Comparison of ENCODE assay signal across 15 mouse cellular contexts in the genomic region with DNA sequence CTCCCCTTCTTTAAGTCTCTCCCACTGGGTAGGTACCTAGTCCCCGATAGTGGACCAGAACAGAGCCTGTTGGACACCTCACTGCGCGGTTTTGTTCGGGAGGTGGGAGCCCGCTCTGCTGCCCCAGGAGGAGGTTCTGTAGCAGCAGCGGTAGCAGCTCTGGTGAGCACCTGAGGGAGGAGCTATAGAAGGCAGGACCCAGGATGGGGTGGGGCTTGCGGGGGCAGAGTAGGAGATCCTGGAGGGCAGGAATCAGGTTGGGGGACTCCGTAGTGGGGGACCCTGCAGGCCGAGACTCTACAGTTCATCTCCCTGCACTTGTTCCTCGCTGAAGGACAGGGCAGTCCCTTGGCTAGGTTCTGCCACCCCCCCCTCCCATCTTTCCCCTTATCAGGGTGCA. TPM values are rescaled to one million over a fixed set of nuclear protein-coding genes. Genes with fewer than 3 reads are reported as not detected.
A peak's percentile ranks its signal among the peaks of the same experiment; 100 is the strongest.
DNase-seq lines count a peak whose midpoint lies in the region; ATAC-seq lines count a peak whose summit lies in the region.
"Had no signal": no experiment of that assay in that cellular context is flagged by ENCODE, and none has a peak within 500 bp of the region (broad histone marks: within the 10 kb centered on the region; RNA-seq: fewer than 3 reads in every experiment).

No protein-coding gene starts in this region.

- intact Hi-C loops in heart, postnatal 10 days (cut with DNase I): no loop called here

- 11% methylated on average over 10 of the region's 10 CpGs for WGBS in heart, embryonic 16.5 days
- WGBS in embryonic facial prominence, embryonic 11.5 days: 12% methylated on average over 10 of the region's 10 CpGs
- 12% methylated on average over 10 of the region's 10 CpGs for WGBS in forebrain, embryonic 16.5 days
- WGBS in limb, embryonic 15.5 days: 12% methylated on average over 10 of the region's 10 CpGs

- H3K4me2 ChIP-seq in heart, embryonic 16.5 days (ENCODE audit: low read depth, low read length): peak overlapping the region; percentile 49
- peak overlapping the region; percentile 29 for H3K4me2 ChIP-seq in embryonic facial prominence, embryonic 11.5 days (ENCODE audit: low read depth, low read length)
- H3K4me2 ChIP-seq in forebrain, embryonic 16.5 days (ENCODE audit: low read length): 0 out of 2 replicates have a peak overlapping the region, but pooled peaks have one; percentile 28
- H3K4me2 ChIP-seq in limb, embryonic 15.5 days: peak overlapping the region; percentile 38

- peak; percentile 40; the same call in 1 of the 2 replicates for ATAC-seq in heart, embryonic 16.5 days (replicated peaks; ENCODE audit: extremely low read depth, insufficient read depth, low FRiP score)
- no peak for ATAC-seq in embryonic facial prominence, embryonic 11.5 days (replicated peaks; ENCODE audit: insufficient number of reproducible peaks, low FRiP score, low TSS enrichment, low read depth)
- ATAC-seq in forebrain, embryonic 16.5 days: no peak
- no peak for ATAC-seq in limb, embryonic 15.5 days (ENCODE audit: insufficient number of reproducible peaks, low FRiP score, low TSS enrichment, low read depth)
- ATAC-seq in megakaryocyte, adult 5-6 weeks (ENCODE audit: poor library complexity, severe bottlenecking): no peak
- ATAC-seq: activated CD4-positive, CD25-positive, alpha-beta regulatory T cell, adult 4 months had no signal

- peak overlapping the region; percentile 25 for H3K4me3 ChIP-seq in heart, embryonic 16.5 days (ENCODE audit: low read length)
- H3K4me3 ChIP-seq in embryonic facial prominence, embryonic 11.5 days (ENCODE audit: low read depth, low read length): peak overlapping the region; percentile 15; the same call in 1 of the 2 replicates
- H3K4me3 ChIP-seq in forebrain, embryonic 16.5 days (replicated peaks; ENCODE audit: low read length): 0 out of 2 replicates have a peak overlapping the region, but pooled peaks have one; percentile 6
- 0 out of 2 replicates have a peak overlapping the region, but pooled peaks have one; percentile 14 for H3K4me3 ChIP-seq in limb, embryonic 15.5 days
- H3K4me3 ChIP-seq: myocyte had no signal

- peaks cover 12% of the 10 kb centered on the region for H3K4me1 ChIP-seq in heart, embryonic 16.5 days (ENCODE audit: control insufficient read depth, insufficient read depth, low read length)
- no peaks in the 10 kb centered on the region for H3K4me1 ChIP-seq in embryonic facial prominence, embryonic 11.5 days (ENCODE audit: control insufficient read depth, insufficient read depth, low read length)
- H3K4me1 ChIP-seq in forebrain, embryonic 16.5 days (replicated peaks; ENCODE audit: control insufficient read depth, insufficient read depth, low read length): no peaks in the 10 kb centered on the region
- H3K4me1 ChIP-seq in limb, embryonic 15.5 days: 0 out of 2 replicates have a peak, but pooled peaks cover 6% of the 10 kb centered on the region

- H3K36me3 ChIP-seq in heart, embryonic 16.5 days (ENCODE audit: control insufficient read depth, insufficient read depth): no peaks in the 10 kb centered on the region
- no peaks in the 10 kb centered on the region for H3K36me3 ChIP-seq in embryonic facial prominence, embryonic 11.5 days (replicated peaks; ENCODE audit: control insufficient read depth, insufficient read depth, low read depth, low read length)
- no peaks in the 10 kb centered on the region for H3K36me3 ChIP-seq in forebrain, embryonic 16.5 days (ENCODE audit: control insufficient read depth, insufficient read depth)
- H3K36me3 ChIP-seq in limb, embryonic 15.5 days: no peaks in the 10 kb centered on the region

- no peaks in the 10 kb centered on the region for H3K27me3 ChIP-seq in heart, embryonic 16.5 days (ENCODE audit: control insufficient read depth, insufficient read depth, low read length)
- no peaks in the 10 kb centered on the region for H3K27me3 ChIP-seq in embryonic facial prominence, embryonic 11.5 days (ENCODE audit: control insufficient read depth, insufficient read depth, low read length)
- H3K27me3 ChIP-seq in forebrain, embryonic 16.5 days (replicated peaks; ENCODE audit: control insufficient read depth, insufficient read depth, low read length): no peaks in the 10 kb centered on the region
- H3K27me3 ChIP-seq in limb, embryonic 15.5 days: no peaks in the 10 kb centered on the region

- H3K9ac ChIP-seq in heart, embryonic 16.5 days (ENCODE audit: low read length): peak overlapping the region; percentile 27
- peak overlapping the region; percentile 28; the same call in 1 of the 2 replicates for H3K9ac ChIP-seq in embryonic facial prominence, embryonic 11.5 days (replicated peaks; ENCODE audit: low read length)
- H3K9ac ChIP-seq in forebrain, embryonic 16.5 days (replicated peaks; ENCODE audit: low read depth, low read length): no peak overlapping the region
- no peak overlapping the region for H3K9ac ChIP-seq in limb, embryonic 15.5 days

- no peak for DNase-seq in heart, postnatal 10 days
- DNase-seq in embryonic facial prominence, embryonic 11.5 days (ENCODE audit: low spot score): no peak
- no peak for DNase-seq in frontal cortex, postnatal 14 days (ENCODE audit: low spot score in 2 of 2)
- DNase-seq in left cerebral cortex, adult 11 months (ENCODE audit: low spot score): no peak
- DNase-seq: right cerebral cortex, postnatal 4 days had no signal

- H3K27ac ChIP-seq in heart, embryonic 16.5 days (ENCODE audit: low read length): peak overlapping the region; percentile 77
- H3K27ac ChIP-seq in embryonic facial prominence, embryonic 11.5 days (replicated peaks; ENCODE audit: low read depth, low read length): no peak overlapping the region
- no peak overlapping the region for H3K27ac ChIP-seq in forebrain, embryonic 16.5 days (ENCODE audit: low read length)
- no peak overlapping the region for H3K27ac ChIP-seq in limb, embryonic 15.5 days

- no peaks in the 10 kb centered on the region for H3K9me3 ChIP-seq in heart, embryonic 16.5 days (replicated peaks; ENCODE audit: control insufficient read depth, low read length)
- no peaks in the 10 kb centered on the region for H3K9me3 ChIP-seq in embryonic facial prominence, embryonic 11.5 days (replicated peaks; ENCODE audit: control insufficient read depth, low read length)
- H3K9me3 ChIP-seq in forebrain, embryonic 16.5 days (ENCODE audit: control insufficient read depth, low read length): no peaks in the 10 kb centered on the region
- H3K9me3 ChIP-seq in limb, embryonic 15.5 days: no peaks in the 10 kb centered on the region

RNA-seq across cellular contexts. Expression of gene Ftcd, which starts 8.7 kb away (rescaled TPM):
- polyA plus RNA-seq in heart, embryonic 16.5 days (2015; fragmentation: Nextera tagmentation; extraction: Ambion mirVana): 3.5 and 4.0 TPM in 2 replicates
- under 1 TPM in 1 of 2 experiments, not detected in 1; 0.45 TPM for total RNA-seq in heart, postnatal 10 days (2021)
- not detected in 2 replicates for polyA plus RNA-seq in embryonic facial prominence, embryonic 11.5 days (2014; fragmentation: Nextera tagmentation; extraction: Ambion mirVana)
- 0.15 TPM in 1 of 2 replicates, not detected in the other for polyA plus RNA-seq in forebrain, embryonic 16.5 days (2015; fragmentation: Nextera tagmentation; extraction: Ambion mirVana)
- 0.12 and 0.14 TPM in 2 replicates for polyA plus RNA-seq in limb, embryonic 15.5 days (2015; fragmentation: Nextera tagmentation; extraction: Ambion mirVana)
- total RNA-seq in megakaryocyte, adult 5-6 weeks (2015): not detected in 2 replicates
- total RNA-seq in megakaryocyte, adult 5-6 weeks (2017): not detected in 2 replicates
- total RNA-seq: CH12.LX; hematopoietic stem cell, adult 5-6 weeks; left cerebral cortex, postnatal 14 days had no signal
- polyA plus RNA-seq: activated CD4-positive, CD25-positive, alpha-beta regulatory T cell, adult 4 months; myocyte; urinary bladder, adult 2 months had no signal

RNA-seq across cellular contexts. Expression of gene Spatc1l, which starts 22.1 kb away (rescaled TPM):
- 0.13 TPM in 1 of 2 replicates, not detected in the other for polyA plus RNA-seq in heart, embryonic 16.5 days (2015; fragmentation: Nextera tagmentation; extraction: Ambion mirVana)
- not detected for total RNA-seq in heart, postnatal 10 days (2021)
- not detected in 2 replicates for polyA plus RNA-seq in embryonic facial prominence, embryonic 11.5 days (2014; fragmentation: Nextera tagmentation; extraction: Ambion mirVana)
- polyA plus RNA-seq in forebrain, embryonic 16.5 days (2015; fragmentation: Nextera tagmentation; extraction: Ambion mirVana): 0.24 TPM in 1 of 2 replicates, not detected in the other
- not detected in 2 replicates for polyA plus RNA-seq in limb, embryonic 15.5 days (2015; fragmentation: Nextera tagmentation; extraction: Ambion mirVana)
- total RNA-seq in megakaryocyte, adult 5-6 weeks (2015): not detected in 2 replicates
- not detected in 2 replicates for total RNA-seq in megakaryocyte, adult 5-6 weeks (2017)
- total RNA-seq: hematopoietic stem cell, adult 5-6 weeks; left cerebral cortex, postnatal 14 days had no signal
- polyA plus RNA-seq: activated CD4-positive, CD25-positive, alpha-beta regulatory T cell, adult 4 months; myocyte had no signal

RNA-seq across cellular contexts. Expression of gene Col6a2, which starts 39.3 kb away (rescaled TPM):
- 100 and 120 TPM in 2 replicates for polyA plus RNA-seq in heart, embryonic 16.5 days (2015; fragmentation: Nextera tagmentation; extraction: Ambion mirVana)
- 100 to 1,000 TPM; 224 to 241 TPM for total RNA-seq in heart, postnatal 10 days (2021)
- polyA plus RNA-seq in embryonic facial prominence, embryonic 11.5 days (2014; fragmentation: Nextera tagmentation; extraction: Ambion mirVana): 14.0 and 15.6 TPM in 2 replicates
- polyA plus RNA-seq in forebrain, embryonic 16.5 days (2015; fragmentation: Nextera tagmentation; extraction: Ambion mirVana): 8.1 and 14.7 TPM in 2 replicates
- polyA plus RNA-seq in limb, embryonic 15.5 days (2015; fragmentation: Nextera tagmentation; extraction: Ambion mirVana): 369 and 451 TPM in 2 replicates
- total RNA-seq in megakaryocyte, adult 5-6 weeks (2015): 0.13 TPM in 1 of 2 replicates, not detected in the other
- total RNA-seq in megakaryocyte, adult 5-6 weeks (2017): not detected in 2 replicates
- total RNA-seq: CH12.LX; hematopoietic stem cell, adult 5-6 weeks had no signal

RNA-seq across cellular contexts. Expression of gene Lss, which starts 52.8 kb away (rescaled TPM):
- 8.0 and 8.2 TPM in 2 replicates for polyA plus RNA-seq in heart, embryonic 16.5 days (2015; fragmentation: Nextera tagmentation; extraction: Ambion mirVana)
- total RNA-seq in heart, postnatal 10 days (2021): 1 to 10 TPM; 6.7 to 8.0 TPM
- polyA plus RNA-seq in embryonic facial prominence, embryonic 11.5 days (2014; fragmentation: Nextera tagmentation; extraction: Ambion mirVana): 26.9 and 36.2 TPM in 2 replicates
- 44.0 and 52.3 TPM in 2 replicates for polyA plus RNA-seq in forebrain, embryonic 16.5 days (2015; fragmentation: Nextera tagmentation; extraction: Ambion mirVana)
- polyA plus RNA-seq in limb, embryonic 15.5 days (2015; fragmentation: Nextera tagmentation; extraction: Ambion mirVana): 35.1 and 37.7 TPM in 2 replicates
- total RNA-seq in megakaryocyte, adult 5-6 weeks (2015): 0.98 and 2.1 TPM in 2 replicates
- total RNA-seq in megakaryocyte, adult 5-6 weeks (2017): 1.7 and 2.5 TPM in 2 replicates

Comparison
In these comparisons a context has a peak if more than half of its experiments do, and no peak if none do; other contexts are left out.
1. H3K9ac ChIP-seq: peak in heart, embryonic 16.5 days (single experiment) and embryonic facial prominence, embryonic 11.5 days (single experiment); none in forebrain, embryonic 16.5 days (single experiment) and limb, embryonic 15.5 days (single experiment).
2. Peak in every context shown above with its lines, with median percentiles within 50 percentile points of each other: H3K4me2 ChIP-seq and H3K4me3 ChIP-seq.